Mouse (Mus musculus) midbrain, embryonic 12.5 days (tissue): ENCODE results near the gene Spatc1l. TPM values are rescaled to one million over a fixed set of nuclear protein-coding genes. Genes with fewer than 3 reads are reported as not detected.
A peak's percentile ranks its signal among the peaks of the same experiment; 100 is the strongest.

Source experiments
- ATAC-seq: fragments of 200-750 bp; cut with Nextera tagmentation; 2 replicates; pipeline ENCODE4 v1.8.0; 2017; ENCODE audit warnings: low read depth, moderate TSS enrichment, moderate library complexity; ENCODE audit not compliant: low FRiP score
- H3K27ac ChIP-seq: fragments of 300-500 bp; sonication (generic); replicated peaks from 2 replicates; pipeline ENCODE4 v1.5.1; 2016; ENCODE audit warnings: mild to moderate bottlenecking
- H3K27me3 ChIP-seq: fragments of 300-500 bp; sonication (generic); 2 replicates; pipeline ENCODE4 v1.6.1; 2016; ENCODE audit warnings: mild to moderate bottlenecking
- H3K36me3 ChIP-seq: fragments of 300-500 bp; sonication (generic); 2 replicates; pipeline ENCODE4 v1.6.1; 2016
- H3K4me1 ChIP-seq: fragments of 300-500 bp; sonication (generic); 2 replicates; pipeline ENCODE4 v1.6.1; 2016
- H3K4me2 ChIP-seq: fragments of 300-500 bp; sonication (generic); replicated peaks from 2 replicates; pipeline ENCODE4 v1.6.1; 2016; ENCODE audit warnings: mild to moderate bottlenecking, moderate library complexity
- H3K4me3 ChIP-seq: fragments of 300-500 bp; sonication (generic); 2 replicates; pipeline ENCODE4 v1.5.1; 2016; ENCODE audit warnings: mild to moderate bottlenecking
- H3K9ac ChIP-seq: fragments of 300-500 bp; sonication (generic); replicated peaks from 2 replicates; pipeline ENCODE4 v1.6.1; 2016; ENCODE audit warnings: mild to moderate bottlenecking, moderate library complexity
- H3K9me3 ChIP-seq: fragments of 300-500 bp; sonication (generic); 2 replicates; pipeline ENCODE4 v1.6.1; 2016; ENCODE audit warnings: mild to moderate bottlenecking
- WGBS: fragments of 180-500 bp; shearing (Covaris S2); methylation state at CpG from one replicate; pipeline ENCODE4 v1.1.7; 2016; 5-methylcytosine and 5-hydroxymethylcytosine counted together
- polyA plus RNA-seq: library from polyadenylated mRNA; unstranded; fragments of >200 nt; fragmentation: Nextera tagmentation; extraction: Ambion mirVana; gene quantifications from 2 replicates; pipeline ENCODE4 v1.2.1, GENCODE M21; 2016

Spatc1l gene
- polyA plus RNA-seq: 0.41 TPM in 1 of 2 replicates, not detected in the other

- no peaks in the 10 kb centered on the region for H3K27me3 ChIP-seq
- H3K4me1 ChIP-seq: no peaks in the 10 kb centered on the region
- no peaks in the 10 kb centered on the region for H3K36me3 ChIP-seq
- H3K9me3 ChIP-seq: no peaks in the 10 kb centered on the region
- H3K4me3 ChIP-seq: no peak within 1 kb of the TSS
- ATAC-seq: no peak
- no peak within 1 kb of the TSS for H3K9ac ChIP-seq
- H3K4me2 ChIP-seq: no peak within 1 kb of the TSS
- 89% methylated on average over 10 of the region's 10 CpGs for whole genome bisulfite sequencing
- no peak within 1 kb of the TSS for H3K27ac ChIP-seq
Observed at GRCm38 (mm10) chr10:76561972-76562371, at the start of gene Spatc1l. Gene Spatc1l (plus strand): TSS chr10:76562272.

DNA sequence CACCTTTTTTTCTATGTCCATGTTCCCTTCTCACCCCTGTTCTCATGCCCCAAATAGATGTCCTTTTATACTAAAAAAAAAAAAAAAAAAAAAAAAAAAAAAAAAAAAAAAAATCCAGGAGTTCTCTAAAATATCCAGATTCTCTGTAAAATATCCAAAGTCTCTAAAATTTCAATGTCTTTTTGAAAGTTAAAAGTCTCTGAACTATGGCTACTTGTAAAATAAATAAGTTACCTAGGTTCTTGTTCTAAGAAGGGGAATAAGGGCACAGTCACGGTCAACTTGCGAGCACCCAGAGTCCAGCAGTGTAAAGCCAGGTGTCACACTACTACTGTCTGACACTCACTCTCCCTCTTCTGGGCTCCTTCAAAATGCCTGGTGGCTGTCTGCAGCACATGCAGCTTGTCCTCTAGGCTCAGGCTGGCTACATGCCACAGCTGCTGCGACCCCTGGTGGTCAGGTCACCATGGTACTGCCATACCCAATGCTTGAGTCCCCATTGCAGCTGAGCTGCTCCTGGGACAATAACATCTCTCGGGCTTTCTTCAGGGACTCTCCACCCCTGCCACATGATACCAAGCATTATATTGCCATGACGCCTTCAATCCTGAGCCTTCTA is 49.0 kb upstream of the Spatc1l start:
- Histone ChIP-seq H3K27me3 (no peaks in the 10 kb centered on the region), H3K27ac (no peak overlapping the region), H3K9me3 (peaks cover 1% of the 10 kb centered on the region; the same call in 1 of the 2 replicates), H3K4me3 (no peak overlapping the region), H3K9ac (no peak overlapping the region), H3K4me1 (no peaks in the 10 kb centered on the region), H3K4me2 (no peak overlapping the region), H3K36me3 (peaks cover 78% of the 10 kb centered on the region)
- 47% methylated on average over 5 of the region's 5 CpGs for WGBS
- peak; percentile 72 for ATAC-seq

DNA sequence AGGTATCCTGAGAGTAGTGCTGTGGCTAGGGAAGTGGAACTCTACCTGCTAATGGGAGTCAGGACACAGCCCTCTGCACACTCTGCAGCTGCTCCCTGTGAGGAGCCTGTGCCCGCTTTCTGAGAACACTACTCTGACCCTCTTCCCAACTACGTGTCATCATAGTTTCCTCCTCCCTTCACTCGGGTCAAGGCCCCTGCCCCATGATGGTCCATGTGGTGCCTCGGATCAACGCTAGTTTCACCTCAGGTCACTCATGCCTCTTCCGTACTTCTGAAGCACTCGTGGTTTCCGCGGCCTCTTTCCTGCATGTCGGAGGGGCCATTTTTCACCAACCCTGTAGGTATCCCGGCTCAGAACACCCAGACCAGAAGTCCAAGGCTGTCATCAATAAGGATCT is 31.1 kb upstream of the Spatc1l start:
- WGBS: 3% methylated on average over 11 of the region's 11 CpGs
- Histone ChIP-seq H3K4me3 (peak overlapping the region; percentile 80), H3K36me3 (peaks cover 27% of the 10 kb centered on the region), H3K27ac (peak overlapping the region; percentile 79), H3K9ac (peak overlapping the region; percentile 55), H3K9me3 (no peaks in the 10 kb centered on the region), H3K4me1 (peaks cover 28% of the 10 kb centered on the region), H3K4me2 (peak overlapping the region; percentile 81), H3K27me3 (no peaks in the 10 kb centered on the region)
- no peak; the same call in 1 of the 2 replicates for ATAC-seq

GRCm38 (mm10) chr10:76531375-76531774 is 30.7 kb upstream of the Spatc1l start, which contains the start of gene Lss:
Gene Lss (plus strand): TSS chr10:76531588.
- peak within 1 kb of the TSS; percentile 80 for H3K4me3 ChIP-seq
- peaks cover 32% of the 10 kb centered on the region for H3K36me3 ChIP-seq
- H3K9ac ChIP-seq: peak within 1 kb of the TSS; percentile 85
- no peaks in the 10 kb centered on the region for H3K9me3 ChIP-seq
- under 1% methylated on average over 37 of the region's 37 CpGs for WGBS
- H3K4me1 ChIP-seq: peaks cover 28% of the 10 kb centered on the region
- no peaks in the 10 kb centered on the region for H3K27me3 ChIP-seq
- peak; percentile 99 for ATAC-seq
- H3K27ac ChIP-seq: peak within 1 kb of the TSS; percentile 79
- H3K4me2 ChIP-seq: peak within 1 kb of the TSS; percentile 81

- no peaks in the 10 kb centered on the region for H3K27me3 ChIP-seq
- peak overlapping the region; percentile 81 for H3K4me2 ChIP-seq
- no peaks in the 10 kb centered on the region for H3K9me3 ChIP-seq
- peak overlapping the region; percentile 79 for H3K27ac ChIP-seq
- H3K4me1 ChIP-seq: peaks cover 28% of the 10 kb centered on the region
- ATAC-seq: peak; percentile 23; the same call in 1 of the 2 replicates
- peak overlapping the region; percentile 80 for H3K4me3 ChIP-seq
- H3K9ac ChIP-seq: peak overlapping the region; percentile 85
- peaks cover 36% of the 10 kb centered on the region for H3K36me3 ChIP-seq
- whole genome bisulfite sequencing: 1% methylated on average over 14 of the region's 14 CpGs
Observed at GRCm38 (mm10) chr10:76531828-76532227, 30.2 kb upstream of the Spatc1l start.

- no peak overlapping the region for H3K27ac ChIP-seq
- no peak for ATAC-seq
- no peak overlapping the region for H3K4me3 ChIP-seq
- H3K4me2 ChIP-seq: no peak overlapping the region
- 97% methylated on average over 7 of the region's 7 CpGs for WGBS
- H3K36me3 ChIP-seq: peaks cover 71% of the 10 kb centered on the region
- H3K9me3 ChIP-seq: no peaks in the 10 kb centered on the region
- H3K9ac ChIP-seq: no peak overlapping the region
- no peaks in the 10 kb centered on the region for H3K27me3 ChIP-seq
- peaks cover 24% of the 10 kb centered on the region for H3K4me1 ChIP-seq
Observed at GRCm38 (mm10) chr10:76535526-76535925, 26.5 kb upstream of the Spatc1l start.

GRCm38 (mm10) chr10:76537619-76538018 is 24.5 kb upstream of the Spatc1l start:
- H3K27ac ChIP-seq: no peak overlapping the region
- no peak for ATAC-seq
- H3K9ac ChIP-seq: no peak overlapping the region
- peaks cover 9% of the 10 kb centered on the region for H3K4me1 ChIP-seq
- 91% methylated on average over 9 of the region's 9 CpGs for WGBS
- H3K36me3 ChIP-seq: peaks cover 92% of the 10 kb centered on the region
- H3K4me2 ChIP-seq: no peak overlapping the region
- H3K27me3 ChIP-seq: no peaks in the 10 kb centered on the region
- no peaks in the 10 kb centered on the region for H3K9me3 ChIP-seq
- no peak overlapping the region for H3K4me3 ChIP-seq

- no peaks in the 10 kb centered on the region for H3K27me3 ChIP-seq
- no peaks in the 10 kb centered on the region for H3K4me1 ChIP-seq
- 94% methylated on average over 11 of the region's 11 CpGs for WGBS
- no peaks in the 10 kb centered on the region for H3K9me3 ChIP-seq
- H3K9ac ChIP-seq: no peak overlapping the region
- no peak overlapping the region for H3K27ac ChIP-seq
- ATAC-seq: no peak
- H3K4me2 ChIP-seq: no peak overlapping the region
- H3K36me3 ChIP-seq: peaks cover 98% of the 10 kb centered on the region
- H3K4me3 ChIP-seq: no peak overlapping the region
Observed at GRCm38 (mm10) chr10:76541336-76542085, 20.6 kb upstream of the Spatc1l start.

- Histone ChIP-seq H3K27me3 (no peaks in the 10 kb centered on the region), H3K9ac (no peak overlapping the region), H3K4me1 (no peaks in the 10 kb centered on the region), H3K36me3 (peaks cover 98% of the 10 kb centered on the region), H3K9me3 (no peaks in the 10 kb centered on the region), H3K4me3 (no peak overlapping the region), H3K27ac (no peak overlapping the region), H3K4me2 (no peak overlapping the region)
- 90% methylated on average over 10 of the region's 10 CpGs for WGBS
- ATAC-seq: no peak
Observed at GRCm38 (mm10) chr10:76542636-76543375, 19.3 kb upstream of the Spatc1l start.

GRCm38 (mm10) chr10:76546566-76546965 is 15.5 kb upstream of the Spatc1l start:
- Histone ChIP-seq H3K4me3 (no peak overlapping the region), H3K4me1 (no peaks in the 10 kb centered on the region), H3K36me3 (peaks cover 100% of the 10 kb centered on the region), H3K27me3 (no peaks in the 10 kb centered on the region), H3K9ac (no peak overlapping the region), H3K4me2 (no peak overlapping the region), H3K9me3 (no peaks in the 10 kb centered on the region), H3K27ac (no peak overlapping the region)
- WGBS: 90% methylated on average over 8 of the region's 8 CpGs
- no peak for ATAC-seq

DNA sequence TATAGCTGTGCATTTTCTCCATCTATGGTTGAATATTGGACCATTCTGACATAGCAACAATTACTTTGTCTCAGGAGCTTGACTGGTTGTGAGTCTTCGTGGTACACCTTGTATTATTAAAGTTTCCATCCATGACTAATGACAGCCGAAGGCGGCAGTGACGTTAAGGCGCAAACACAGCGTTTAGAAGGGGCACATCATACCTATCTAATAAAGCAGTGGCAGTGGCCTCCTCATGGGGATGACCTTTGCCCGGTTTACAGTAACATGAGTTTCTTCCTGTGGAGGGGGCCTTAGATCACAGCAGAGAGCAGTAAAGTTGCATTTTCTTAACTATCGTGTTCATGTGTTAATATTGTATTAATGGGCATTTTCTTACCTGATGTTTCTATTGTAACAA is 13.9 kb upstream of the Spatc1l start:
- Histone ChIP-seq H3K4me3 (no peak overlapping the region), H3K27me3 (no peaks in the 10 kb centered on the region), H3K4me1 (no peaks in the 10 kb centered on the region), H3K9ac (no peak overlapping the region), H3K9me3 (no peaks in the 10 kb centered on the region), H3K4me2 (no peak overlapping the region), H3K27ac (no peak overlapping the region), H3K36me3 (peaks cover 100% of the 10 kb centered on the region)
- 95% methylated on average over 8 of the region's 8 CpGs for WGBS
- no peak for ATAC-seq

- 88% methylated on average over 5 of the region's 5 CpGs for WGBS
- Histone ChIP-seq H3K27me3 (no peaks in the 10 kb centered on the region), H3K4me3 (no peak overlapping the region), H3K9me3 (no peaks in the 10 kb centered on the region), H3K4me2 (no peak overlapping the region), H3K36me3 (peaks cover 95% of the 10 kb centered on the region), H3K9ac (no peak overlapping the region), H3K27ac (no peak overlapping the region), H3K4me1 (no peaks in the 10 kb centered on the region)
- no peak for ATAC-seq
Observed at GRCm38 (mm10) chr10:76550458-76550857, 11.6 kb upstream of the Spatc1l start.
